Mouse (Mus musculus) ES-E14 (cell line): ENCODE measurements around the gene Adat2.

ENCODE experiments used
- CHD2 ChIP-seq: IDR thresholded peaks from 2 replicates; pipeline ENCODE4 v1.6.1; 2014; ENCODE audit warnings: mild to moderate bottlenecking, low read depth, low read length, inconsistent platforms
- MAFK ChIP-seq: IDR thresholded peaks from 2 replicates; pipeline ENCODE4 v1.6.1; 2014; ENCODE audit warnings: mild to moderate bottlenecking, low read depth, low read length, inconsistent platforms; ENCODE audit not compliant: insufficient read depth
- ZC3H11A ChIP-seq: IDR thresholded peaks from 2 replicates; pipeline ENCODE4 v1.6.1; 2012; ENCODE audit warnings: low read depth, mild to moderate bottlenecking, inconsistent platforms, low read length, borderline replicate concordance
- ZNF384 ChIP-seq: IDR thresholded peaks from 2 replicates; pipeline ENCODE4 v1.6.1; 2012; ENCODE audit warnings: low read depth, low read length, inconsistent platforms

- TF ChIP-seq MAFK: no peak
- TF ChIP-seq ZC3H11A: no peak
- TF ChIP-seq CHD2: no peak
- no peak for TF ChIP-seq ZNF384
Measured at GRCm38 (mm10) chr10:13577123-13577522, 24.4 kb downstream of the Adat2 start.
